Mouse (Mus musculus): ENCODE data around the gene Rpl22.

GRCm38 (mm10) chr4:152286183-152286582 is 39.4 kb upstream of the Rpl22 start:
- no peak for TF ChIP-seq CTCF (conservative IDR thresholded peaks at IDR 0.05 in 1 of 2, IDR thresholded peaks at IDR 0.05 in 1 of 2; ENCODE audit: low read depth in 2 of 2, low read length in 2 of 2)
- no peak for TF ChIP-seq POLR2A (IDR thresholded peaks at IDR 0.05; ENCODE audit: low read depth, low read length)
- no peak for TF ChIP-seq HCFC1 (IDR thresholded peaks at IDR 0.05; ENCODE audit: low read depth, low read length)
- no peak for TF ChIP-seq PAX5 (IDR thresholded peaks at IDR 0.05; ENCODE audit: low read length)
- TF ChIP-seq ZNF384 (IDR thresholded peaks at IDR 0.05; ENCODE audit: low read depth, low read length) = no peak
- TF ChIP-seq ETS1 (conservative IDR thresholded peaks at IDR 0.05; ENCODE audit: low read depth, low read length) = no peak
